Mouse (Mus musculus): ENCODE measurements around the gene Brsk2.

Gene Brsk2

DNA sequence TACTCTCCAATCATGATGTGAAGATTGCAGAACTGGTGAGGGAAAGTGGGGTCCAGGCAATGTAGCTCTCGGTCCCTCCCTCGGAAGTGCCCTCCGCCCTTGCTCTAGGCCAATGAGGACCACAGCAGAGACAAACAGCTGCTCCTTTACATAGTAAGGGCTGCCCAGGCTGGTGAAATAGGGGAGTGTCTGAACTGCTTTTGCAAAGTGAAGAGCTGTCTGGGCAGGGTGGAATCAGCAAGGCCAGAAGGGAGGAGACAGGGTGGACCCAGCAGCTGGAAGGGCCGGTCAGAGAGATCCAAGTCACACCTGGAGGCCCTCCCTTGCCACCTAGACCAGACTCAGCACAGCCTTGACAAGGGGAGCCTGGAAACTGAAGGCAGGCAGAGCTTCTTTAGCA, 76.4 kb downstream of the Brsk2 start:
- no peak for DNase-seq (ENCODE audit: low read depth, low spot score)

DNA sequence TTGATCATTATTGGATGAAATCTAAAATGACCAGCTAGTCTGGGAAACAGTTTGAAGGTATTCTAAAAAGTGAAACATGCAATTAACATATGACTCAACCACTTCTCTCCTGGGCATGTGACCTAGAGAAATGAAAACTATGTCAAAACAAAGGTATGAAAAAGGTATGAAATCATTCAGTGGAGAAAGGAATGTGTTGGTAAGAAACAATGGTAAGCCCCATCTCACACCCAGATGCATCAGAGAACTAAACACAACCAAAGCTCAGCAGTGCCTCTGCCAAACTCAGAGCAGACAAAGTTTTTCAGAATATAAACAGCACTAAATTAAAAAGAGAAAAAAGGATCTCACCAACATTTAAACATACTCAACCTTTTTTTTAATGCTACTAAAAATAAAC, 80.5 kb downstream of the Brsk2 start:
- no peak for DNase-seq (ENCODE audit: low read depth, low spot score)

DNA sequence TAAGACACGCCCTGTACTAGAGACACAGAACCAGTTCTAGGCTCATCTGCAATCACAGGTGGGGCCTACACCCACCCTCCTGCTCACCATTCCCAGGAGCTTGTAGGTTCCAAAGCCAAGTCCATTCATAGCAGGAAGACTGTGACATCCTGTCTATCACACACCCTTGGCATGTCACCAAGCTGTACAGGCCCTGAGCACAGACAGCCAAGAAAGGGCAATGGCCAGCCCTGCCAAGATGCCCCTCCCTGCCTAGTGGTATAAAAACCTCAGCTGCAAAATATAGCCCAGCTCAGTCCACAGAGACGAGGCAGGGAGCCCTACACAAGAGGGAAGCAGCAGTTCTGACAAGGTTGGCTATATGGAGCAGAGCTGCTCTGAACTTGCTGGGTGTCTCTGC, 84.6 kb downstream of the Brsk2 start:
- peak; percentile 75 for DNase-seq (ENCODE audit: low read depth, low spot score)

- no peak for DNase-seq (ENCODE audit: low read depth, low spot score)
Observed at GRCm38 (mm10) chr7:142035048-142035811, 85.7 kb downstream of the Brsk2 start.

- DNase-seq (ENCODE audit: low read depth, low spot score): peak; percentile 77
Observed at GRCm38 (mm10) chr7:142037553-142038170, 88.1 kb downstream of the Brsk2 start.

GRCm38 (mm10) chr7:142040756-142041155, 91.2 kb downstream of the Brsk2 start:
- no peak for DNase-seq (ENCODE audit: low read depth, low spot score)

DNA sequence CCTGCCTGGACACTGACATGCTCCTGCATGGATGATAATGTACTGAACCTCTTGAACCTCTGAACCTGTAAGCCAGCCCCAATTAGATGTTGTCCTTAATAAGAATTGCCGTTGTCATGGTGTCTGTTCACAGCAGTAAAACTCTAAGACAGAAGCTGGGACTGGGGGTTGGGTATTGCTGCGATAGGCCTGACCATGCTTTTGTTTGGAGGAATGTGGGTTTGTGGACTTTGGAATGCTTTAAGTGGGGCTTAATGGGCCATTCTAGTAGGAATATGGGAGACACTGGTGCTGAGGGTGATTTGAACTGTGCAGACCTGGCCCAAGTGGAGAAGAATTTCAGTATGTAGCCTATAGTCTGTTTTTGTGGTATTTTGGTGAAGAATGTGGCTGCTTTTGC, 95.8 kb downstream of the Brsk2 start:
- DNase-seq (ENCODE audit: low read depth, low spot score): no peak

- DNase-seq (ENCODE audit: low read depth, low spot score): no peak
Observed at GRCm38 (mm10) chr7:142045932-142046331, 96.4 kb downstream of the Brsk2 start.

DNA sequence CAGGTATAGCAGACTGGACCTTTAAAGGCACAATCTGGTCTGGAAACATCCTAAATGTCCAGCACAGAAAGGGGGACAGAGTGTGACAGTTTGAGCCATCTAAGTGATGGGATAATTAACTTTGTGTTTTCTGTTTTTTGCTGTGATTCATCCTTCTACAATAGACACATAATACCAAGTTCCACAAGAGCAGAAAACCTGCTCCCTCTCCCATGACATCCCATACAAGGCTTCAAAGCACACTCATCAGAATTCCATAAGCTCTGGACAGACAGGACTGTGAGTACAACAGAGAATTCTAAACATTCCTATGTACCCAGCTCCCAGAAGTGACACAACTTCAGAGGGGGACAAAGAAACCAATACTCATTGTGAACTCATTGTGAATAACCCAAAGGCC, 101.0 kb downstream of the Brsk2 start:
- DNase-seq (ENCODE audit: low read depth, low spot score): no peak

All from brain, adult 2 months (tissue).